Mouse (Mus musculus): ENCODE data around the gene Cntn6. TPM values are rescaled to one million over a fixed set of nuclear protein-coding genes. Genes with fewer than 3 reads are reported as not detected.

Cntn6 gene
- polyA plus RNA-seq, 1 experiment from 2014 or later = 0.15 TPM

DNA sequence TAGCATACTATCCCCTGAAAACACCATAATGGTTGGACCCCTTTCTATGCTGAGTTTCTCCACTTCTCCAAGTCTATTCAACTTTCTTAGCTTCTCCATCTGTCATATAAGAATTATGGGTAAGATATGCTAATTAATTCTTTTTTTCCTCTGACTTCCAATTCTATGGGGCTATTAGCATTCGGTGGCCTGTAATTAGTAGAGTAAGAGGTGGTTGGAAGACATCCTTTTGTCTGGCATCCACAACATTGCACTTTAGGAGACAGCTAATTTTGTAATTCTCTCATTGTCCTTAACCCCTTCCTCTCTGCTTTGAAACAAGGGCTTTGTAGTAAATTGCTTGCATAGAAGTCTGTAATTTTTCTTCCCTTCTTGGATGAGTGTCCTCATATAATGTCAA lies 387.1 kb downstream of the Cntn6 start:
- WGBS = 76% methylated on average over 1 of the region's 1 CpGs
- H3K9ac ChIP-seq (ENCODE audit: low read length) = no peak overlapping the region
- no peaks in the 10 kb centered on the region for H3K36me3 ChIP-seq (ENCODE audit: control insufficient read depth, insufficient read depth, low read length)
- no peak overlapping the region for H3K27ac ChIP-seq (ENCODE audit: low read length)
- H3K4me3 ChIP-seq (ENCODE audit: low read length) = no peak overlapping the region
- no peak overlapping the region for H3K4me2 ChIP-seq (ENCODE audit: low read depth, low read length)
- H3K4me1 ChIP-seq (replicated peaks; ENCODE audit: control insufficient read depth, insufficient read depth, low read length) = no peaks in the 10 kb centered on the region
- no peaks in the 10 kb centered on the region for H3K9me3 ChIP-seq (ENCODE audit: control insufficient read depth, low read length)
- no peak for ATAC-seq (ENCODE audit: low read depth)
- H3K27me3 ChIP-seq (ENCODE audit: control insufficient read depth, insufficient read depth, low read depth, low read length) = no peaks in the 10 kb centered on the region

DNA sequence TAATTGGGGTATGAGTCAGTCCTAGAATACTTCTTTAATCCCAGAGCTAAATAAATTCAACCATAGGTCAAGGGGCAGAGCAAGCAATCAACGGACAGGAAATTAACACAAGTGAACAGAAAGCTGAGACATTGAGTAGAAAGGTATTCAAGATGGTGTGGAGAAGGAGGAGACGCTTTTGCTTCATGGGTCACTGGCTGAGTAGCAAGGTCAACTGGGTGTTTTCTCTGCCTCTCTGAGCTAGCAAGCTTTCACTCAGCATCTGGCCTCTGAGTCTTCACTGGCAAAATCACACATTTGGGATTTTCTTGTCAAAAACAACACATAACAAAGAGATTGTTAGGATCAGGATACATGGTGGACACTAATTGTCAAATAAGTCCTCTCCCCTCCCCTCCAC lies 391.4 kb downstream of the Cntn6 start:
- H3K4me1 ChIP-seq (replicated peaks; ENCODE audit: control insufficient read depth, insufficient read depth, low read length) = no peaks in the 10 kb centered on the region
- H3K9ac ChIP-seq (ENCODE audit: low read length) = no peak overlapping the region
- no peak overlapping the region for H3K27ac ChIP-seq (ENCODE audit: low read length)
- H3K4me3 ChIP-seq (ENCODE audit: low read length) = no peak overlapping the region
- H3K27me3 ChIP-seq (ENCODE audit: control insufficient read depth, insufficient read depth, low read depth, low read length) = no peaks in the 10 kb centered on the region
- H3K36me3 ChIP-seq (ENCODE audit: control insufficient read depth, insufficient read depth, low read length) = no peaks in the 10 kb centered on the region
- 64% methylated on average over 2 of the region's 2 CpGs for WGBS
- H3K9me3 ChIP-seq (ENCODE audit: control insufficient read depth, low read length) = no peaks in the 10 kb centered on the region
- H3K4me2 ChIP-seq (ENCODE audit: low read depth, low read length) = no peak overlapping the region
- ATAC-seq (ENCODE audit: low read depth) = no peak

DNA sequence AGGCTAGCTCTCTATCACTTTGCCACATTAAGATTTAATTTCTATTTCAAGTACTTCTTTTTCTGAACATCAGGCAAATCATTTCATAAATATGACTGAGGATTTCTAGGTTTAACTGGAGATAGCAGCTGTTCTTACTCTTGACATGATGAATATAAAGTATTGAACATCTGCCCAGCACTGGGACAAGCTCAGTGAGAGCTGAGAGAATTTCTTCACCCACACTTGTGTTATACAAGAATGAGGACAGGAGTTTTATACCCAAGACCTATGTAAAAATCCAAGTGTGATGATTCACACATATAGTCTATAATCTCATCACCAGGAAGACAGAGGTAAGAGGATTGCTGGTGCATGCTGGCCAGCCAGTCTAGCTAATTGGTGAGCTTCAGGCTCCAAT lies 393.2 kb downstream of the Cntn6 start:
- Histone ChIP-seq H3K36me3 (ENCODE audit: control insufficient read depth, insufficient read depth, low read length) (no peaks in the 10 kb centered on the region), H3K27me3 (ENCODE audit: control insufficient read depth, insufficient read depth, low read depth, low read length) (no peaks in the 10 kb centered on the region), H3K9me3 (ENCODE audit: control insufficient read depth, low read length) (no peaks in the 10 kb centered on the region), H3K4me3 (ENCODE audit: low read length) (no peak overlapping the region), H3K9ac (ENCODE audit: low read length) (no peak overlapping the region), H3K4me2 (ENCODE audit: low read depth, low read length) (no peak overlapping the region), H3K4me1 (replicated peaks; ENCODE audit: control insufficient read depth, insufficient read depth, low read length) (no peaks in the 10 kb centered on the region), H3K27ac (ENCODE audit: low read length) (no peak overlapping the region)
- ATAC-seq (ENCODE audit: low read depth) = no peak

DNA sequence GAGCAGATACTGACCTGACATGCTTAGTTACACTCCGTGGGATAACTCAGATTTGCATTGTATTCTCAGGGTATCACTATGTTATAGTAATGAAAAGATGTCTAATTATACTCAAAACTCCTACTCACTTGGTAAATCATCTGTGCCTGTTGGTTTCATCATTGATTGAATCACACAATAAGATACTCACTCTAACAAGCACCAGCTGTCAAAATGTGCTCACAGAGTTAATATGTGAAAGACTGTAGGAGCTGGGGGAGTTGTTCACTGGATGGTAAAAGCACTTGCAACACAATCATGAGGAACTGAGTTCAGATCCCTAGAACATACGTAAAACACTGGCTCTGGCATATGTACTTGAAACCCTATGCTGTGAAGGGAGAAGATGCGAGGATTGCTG lies 398.5 kb downstream of the Cntn6 start:
- no peak overlapping the region for H3K9ac ChIP-seq (ENCODE audit: low read length)
- H3K27me3 ChIP-seq (ENCODE audit: control insufficient read depth, insufficient read depth, low read depth, low read length) = no peaks in the 10 kb centered on the region
- no peak overlapping the region for H3K4me2 ChIP-seq (ENCODE audit: low read depth, low read length)
- H3K27ac ChIP-seq (ENCODE audit: low read length) = no peak overlapping the region
- no peaks in the 10 kb centered on the region for H3K36me3 ChIP-seq (ENCODE audit: control insufficient read depth, insufficient read depth, low read length)
- H3K4me1 ChIP-seq (replicated peaks; ENCODE audit: control insufficient read depth, insufficient read depth, low read length) = no peaks in the 10 kb centered on the region
- no peaks in the 10 kb centered on the region for H3K9me3 ChIP-seq (ENCODE audit: control insufficient read depth, low read length)
- no peak for ATAC-seq (ENCODE audit: low read depth)
- WGBS = 83% methylated on average over 3 of the region's 3 CpGs
- H3K4me3 ChIP-seq (ENCODE audit: low read length) = no peak overlapping the region

All from lung, embryonic 16.5 days (tissue).